Mouse (Mus musculus): ENCODE data around the gene Smurf1. TPM values are rescaled to one million over a fixed set of nuclear protein-coding genes. Genes with fewer than 3 reads are reported as not detected.

The Smurf1 gene
- polyA plus RNA-seq, 1 experiment from 2014 or later, result 20.2 TPM

GRCm38 (mm10) chr5:144859284-144859683 is 106.4 kb downstream of the Smurf1 start:
- Histone ChIP-seq H3K9me3 (peaks cover 4% of the 10 kb centered on the region; the same call in 1 of the 2 replicates), H3K4me3 (no peak overlapping the region), H3K27ac (no peak overlapping the region), H3K9ac (no peak overlapping the region), H3K27me3 (no peaks in the 10 kb centered on the region), H3K36me3 (peaks cover 56% of the 10 kb centered on the region), H3K4me2 (no peak overlapping the region), H3K4me1 (no peaks in the 10 kb centered on the region)
- no peak for ATAC-seq (ENCODE audit: borderline replicate concordance, extremely low read depth, low FRiP score, low TSS enrichment)
- 82% methylated on average over 9 of the region's 9 CpGs for WGBS

GRCm38 (mm10) chr5:144858527-144858926 is 107.1 kb downstream of the Smurf1 start:
- Histone ChIP-seq H3K27me3 (no peaks in the 10 kb centered on the region), H3K4me3 (no peak overlapping the region), H3K36me3 (peaks cover 64% of the 10 kb centered on the region), H3K9me3 (peaks cover 4% of the 10 kb centered on the region; the same call in 1 of the 2 replicates), H3K4me1 (no peaks in the 10 kb centered on the region), H3K4me2 (no peak overlapping the region), H3K27ac (no peak overlapping the region), H3K9ac (no peak overlapping the region)
- WGBS, result 92% methylated on average over 15 of the region's 15 CpGs
- no peak for ATAC-seq (ENCODE audit: borderline replicate concordance, extremely low read depth, low FRiP score, low TSS enrichment)

- H3K4me3 ChIP-seq, result no peak overlapping the region
- peaks cover under 1% of the 10 kb centered on the region; the same call in 1 of the 2 replicates for H3K9me3 ChIP-seq
- no peaks in the 10 kb centered on the region for H3K27me3 ChIP-seq
- no peak overlapping the region for H3K27ac ChIP-seq
- H3K4me2 ChIP-seq, result no peak overlapping the region
- peaks cover 85% of the 10 kb centered on the region for H3K36me3 ChIP-seq
- H3K4me1 ChIP-seq, result no peaks in the 10 kb centered on the region
- 52% methylated on average over 6 of the region's 6 CpGs for WGBS
- ATAC-seq (ENCODE audit: borderline replicate concordance, extremely low read depth, low FRiP score, low TSS enrichment), result no peak
- H3K9ac ChIP-seq, result no peak overlapping the region
Observed at GRCm38 (mm10) chr5:144855936-144856335, 109.7 kb downstream of the Smurf1 start.

DNA sequence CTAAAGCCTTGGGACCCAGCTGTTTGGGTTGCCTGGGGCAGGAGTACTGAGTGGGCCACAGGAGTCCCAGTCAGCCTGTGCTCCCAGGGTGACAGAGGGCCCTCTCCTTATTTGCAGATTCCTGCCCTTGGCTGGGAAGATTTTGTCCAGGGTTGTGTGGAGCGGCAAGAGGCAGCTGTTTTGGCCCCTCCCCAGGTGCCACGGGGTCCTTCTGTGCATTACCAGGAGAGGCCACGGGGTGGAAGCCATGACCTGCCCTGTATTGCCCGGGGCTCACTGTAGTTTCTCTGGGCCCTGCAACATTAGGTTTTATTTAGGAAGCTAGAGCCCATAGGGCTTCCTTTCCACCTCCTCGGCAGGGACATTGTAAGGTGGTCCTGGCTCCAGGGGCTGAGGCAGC is 111.7 kb downstream of the Smurf1 start:
- WGBS, result 84% methylated on average over 5 of the region's 5 CpGs
- Histone ChIP-seq H3K4me3 (no peak overlapping the region), H3K4me1 (no peaks in the 10 kb centered on the region), H3K9ac (no peak overlapping the region), H3K27ac (no peak overlapping the region), H3K9me3 (no peaks in the 10 kb centered on the region), H3K4me2 (no peak overlapping the region), H3K27me3 (no peaks in the 10 kb centered on the region), H3K36me3 (peaks cover 85% of the 10 kb centered on the region)
- no peak for ATAC-seq (ENCODE audit: borderline replicate concordance, extremely low read depth, low FRiP score, low TSS enrichment)

DNA sequence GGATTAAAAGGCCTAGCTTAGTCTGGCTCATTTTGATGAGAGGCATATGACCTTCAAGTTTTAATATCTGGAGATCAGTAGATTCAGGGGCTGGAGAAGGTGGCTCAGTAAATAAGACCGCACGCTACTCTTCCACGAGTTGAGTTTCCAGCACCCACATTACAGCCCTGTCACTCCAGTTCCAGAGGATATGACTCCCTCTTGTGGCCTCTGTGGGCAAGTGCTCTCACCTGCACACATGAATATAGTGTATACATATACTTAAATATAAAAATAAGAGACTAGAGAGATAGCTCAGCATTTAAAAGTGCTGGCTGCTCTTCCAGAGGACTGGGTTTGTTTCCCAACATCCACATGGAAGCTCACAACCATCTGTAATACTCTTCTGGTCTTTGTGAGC is 113.8 kb downstream of the Smurf1 start:
- no peak overlapping the region for H3K4me2 ChIP-seq
- WGBS, result 93% methylated on average over 3 of the region's 3 CpGs
- no peaks in the 10 kb centered on the region for H3K4me1 ChIP-seq
- H3K27me3 ChIP-seq, result no peaks in the 10 kb centered on the region
- H3K9ac ChIP-seq, result no peak overlapping the region
- H3K36me3 ChIP-seq, result peaks cover 87% of the 10 kb centered on the region
- ATAC-seq (ENCODE audit: borderline replicate concordance, extremely low read depth, low FRiP score, low TSS enrichment), result no peak
- H3K4me3 ChIP-seq, result no peak overlapping the region
- no peak overlapping the region for H3K27ac ChIP-seq
- H3K9me3 ChIP-seq, result no peaks in the 10 kb centered on the region

GRCm38 (mm10) chr5:144849932-144850331 is 115.7 kb downstream of the Smurf1 start:
- H3K36me3 ChIP-seq, result peaks cover 98% of the 10 kb centered on the region
- ATAC-seq (ENCODE audit: borderline replicate concordance, extremely low read depth, low FRiP score, low TSS enrichment), result no peak
- H3K27ac ChIP-seq, result no peak overlapping the region
- 87% methylated on average over 10 of the region's 10 CpGs for WGBS
- H3K9ac ChIP-seq, result no peak overlapping the region
- H3K27me3 ChIP-seq, result no peaks in the 10 kb centered on the region
- H3K4me2 ChIP-seq, result no peak overlapping the region
- no peak overlapping the region for H3K4me3 ChIP-seq
- no peaks in the 10 kb centered on the region for H3K9me3 ChIP-seq
- H3K4me1 ChIP-seq, result no peaks in the 10 kb centered on the region

- Histone ChIP-seq H3K9me3 (no peaks in the 10 kb centered on the region), H3K4me3 (no peak overlapping the region), H3K27me3 (no peaks in the 10 kb centered on the region), H3K9ac (no peak overlapping the region), H3K36me3 (peaks cover 99% of the 10 kb centered on the region), H3K4me1 (no peaks in the 10 kb centered on the region), H3K27ac (no peak overlapping the region), H3K4me2 (no peak overlapping the region)
- WGBS, result 77% methylated on average over 5 of the region's 5 CpGs
- no peak for ATAC-seq (ENCODE audit: borderline replicate concordance, extremely low read depth, low FRiP score, low TSS enrichment)
Observed at GRCm38 (mm10) chr5:144848735-144849134, 116.9 kb downstream of the Smurf1 start.

DNA sequence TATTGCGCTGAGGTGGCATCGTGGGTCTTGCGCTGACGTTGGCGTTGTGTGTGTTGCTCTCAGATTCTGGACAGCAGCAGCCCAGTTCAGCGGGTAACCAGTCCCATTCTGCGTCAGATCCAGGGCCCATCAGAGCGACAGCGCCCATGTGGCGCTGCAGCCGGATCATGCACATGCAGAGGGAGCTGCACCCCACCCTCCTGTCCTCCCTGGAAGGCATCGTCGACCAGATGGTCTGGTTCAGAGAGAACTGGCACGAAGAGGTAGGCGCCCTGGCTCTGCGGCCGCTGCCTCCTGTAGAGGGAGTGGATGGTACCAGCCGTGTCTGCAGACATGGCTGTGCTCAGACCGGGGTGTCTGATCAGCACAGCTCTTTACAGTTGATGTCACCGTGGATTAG is 120.3 kb downstream of the Smurf1 start:
- ATAC-seq (ENCODE audit: borderline replicate concordance, extremely low read depth, low FRiP score, low TSS enrichment), result no peak
- H3K4me1 ChIP-seq, result no peaks in the 10 kb centered on the region
- peaks cover 98% of the 10 kb centered on the region for H3K36me3 ChIP-seq
- H3K27ac ChIP-seq, result no peak overlapping the region
- 95% methylated on average over 20 of the region's 20 CpGs for WGBS
- no peak overlapping the region for H3K4me2 ChIP-seq
- no peak overlapping the region for H3K9ac ChIP-seq
- H3K27me3 ChIP-seq, result no peaks in the 10 kb centered on the region
- H3K9me3 ChIP-seq, result no peaks in the 10 kb centered on the region
- no peak overlapping the region for H3K4me3 ChIP-seq

DNA sequence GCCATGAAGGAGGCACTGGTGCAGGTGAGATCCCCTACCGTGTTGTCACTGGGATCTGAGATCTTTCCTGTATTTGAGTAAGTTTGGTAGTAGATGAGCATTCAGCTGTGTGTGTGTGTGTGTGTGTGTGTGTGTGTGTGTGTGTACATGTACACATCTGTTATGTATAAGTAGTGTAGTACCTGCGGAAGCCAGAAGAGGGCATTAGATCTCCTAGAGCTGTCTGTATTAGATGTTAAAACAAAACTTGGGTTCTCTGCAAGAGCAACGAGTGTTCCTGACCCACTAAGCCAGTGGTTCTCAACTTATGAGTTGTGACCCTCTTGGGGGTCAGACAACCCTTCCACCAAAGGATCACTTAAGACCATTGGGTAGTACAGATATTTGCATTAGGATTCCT is 129.5 kb downstream of the Smurf1 start:
- Histone ChIP-seq H3K4me3 (no peak overlapping the region), H3K27me3 (no peaks in the 10 kb centered on the region), H3K4me1 (no peaks in the 10 kb centered on the region), H3K9ac (no peak overlapping the region), H3K27ac (no peak overlapping the region), H3K9me3 (no peaks in the 10 kb centered on the region), H3K36me3 (peaks cover 94% of the 10 kb centered on the region), H3K4me2 (no peak overlapping the region)
- WGBS, result 79% methylated on average over 3 of the region's 3 CpGs
- ATAC-seq (ENCODE audit: borderline replicate concordance, extremely low read depth, low FRiP score, low TSS enrichment), result no peak

DNA sequence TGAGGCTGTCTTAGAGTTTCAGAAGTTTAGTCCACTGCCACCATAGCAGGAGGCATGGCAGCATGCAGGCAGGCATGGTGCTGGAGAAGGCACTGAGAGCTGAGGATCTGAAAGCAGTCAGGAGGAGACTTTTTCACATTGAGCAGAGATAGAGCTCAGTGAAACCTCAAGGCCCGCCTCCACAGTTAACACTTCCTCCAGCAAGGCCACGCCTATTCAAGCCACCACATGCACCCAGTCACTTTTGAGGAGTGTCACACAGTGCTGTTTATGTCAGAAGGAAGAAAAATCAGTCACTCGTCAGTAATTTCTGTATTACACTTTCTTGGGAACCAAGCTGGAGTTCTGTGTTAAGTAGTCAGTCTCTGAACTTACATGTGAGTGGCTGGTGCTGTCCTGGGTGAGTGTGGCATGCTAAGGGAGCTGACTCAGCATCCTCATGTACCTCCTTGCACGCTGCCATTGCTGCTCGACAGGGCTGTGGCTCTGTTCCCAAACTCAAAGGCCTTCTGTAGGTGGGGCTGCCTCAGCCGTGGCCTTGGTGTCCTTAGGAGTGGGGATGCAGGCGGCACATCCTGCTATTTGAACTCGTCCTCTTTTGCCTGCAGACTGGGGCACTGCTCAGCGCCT is 133.7 kb downstream of the Smurf1 start:
- 79% methylated on average over 9 of the region's 9 CpGs for WGBS

DNA sequence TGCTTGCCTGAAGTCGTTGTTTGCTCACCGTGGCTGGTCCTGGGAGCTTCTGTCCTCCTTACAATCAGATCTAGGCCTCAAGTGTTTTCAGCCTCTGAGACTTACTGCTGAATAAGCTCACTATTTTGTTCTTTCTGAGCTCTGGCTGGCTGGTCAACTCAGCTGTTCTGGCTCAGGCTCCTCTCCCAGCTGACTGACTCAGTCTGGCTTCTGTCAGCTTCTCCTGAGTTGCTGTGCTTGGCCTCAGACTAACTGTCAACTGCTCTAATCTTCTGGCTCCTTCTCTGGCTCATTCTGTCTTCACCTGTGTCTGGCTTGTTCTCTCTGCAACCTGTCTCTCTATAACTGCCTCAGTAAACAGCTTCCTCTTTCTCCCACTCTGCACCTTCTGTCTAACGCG is 136.0 kb downstream of the Smurf1 start:
- 76% methylated on average over 4 of the region's 4 CpGs for WGBS
- no peak overlapping the region for H3K4me2 ChIP-seq

More for the DNA sequence above, 133.7 kb downstream of the Smurf1 start:
- Histone ChIP-seq H3K27ac (no peak overlapping the region), H3K4me2 (no peak overlapping the region), H3K36me3 (peaks cover 98% of the 10 kb centered on the region), H3K4me1 (no peaks in the 10 kb centered on the region), H3K9ac (no peak overlapping the region), H3K9me3 (no peaks in the 10 kb centered on the region), H3K27me3 (no peaks in the 10 kb centered on the region), H3K4me3 (no peak overlapping the region)
- no peak for ATAC-seq (ENCODE audit: borderline replicate concordance, extremely low read depth, low FRiP score, low TSS enrichment)

DNA sequence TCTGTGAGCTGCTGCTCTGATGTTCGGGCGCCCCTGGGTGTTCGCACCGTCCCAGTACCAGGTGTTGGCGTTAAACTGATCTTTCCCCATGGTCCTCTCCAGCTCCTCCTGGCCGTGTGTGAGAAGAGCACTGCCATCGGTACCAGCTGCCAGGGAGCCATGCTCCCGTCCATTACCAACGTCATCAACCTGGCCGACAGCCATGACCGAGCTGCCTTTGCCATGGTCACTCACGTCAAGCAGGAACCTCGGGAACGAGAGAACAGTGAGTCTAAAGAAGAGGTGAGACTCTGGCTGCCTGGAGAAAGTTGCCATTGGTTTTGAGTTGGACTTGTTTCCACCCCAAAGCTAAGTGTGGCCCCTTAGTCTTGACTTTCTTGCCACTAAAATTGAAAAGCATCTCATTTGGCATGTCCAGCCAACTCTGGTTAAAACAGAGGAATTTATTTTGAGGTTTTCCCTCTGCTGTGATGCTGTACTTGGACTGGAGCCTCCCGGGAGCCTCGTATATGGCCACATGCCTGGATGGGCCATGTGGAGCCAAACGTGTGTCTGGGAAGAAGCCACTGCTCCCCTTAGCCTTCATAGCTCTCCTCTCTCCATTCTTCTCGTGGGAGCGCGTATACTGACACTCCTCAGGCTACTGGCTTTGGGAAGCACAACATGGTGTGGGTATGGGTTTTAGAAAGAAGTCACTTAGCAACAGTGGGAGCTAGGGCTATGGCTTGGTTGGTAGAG is 137.1 kb downstream of the Smurf1 start:
- H3K4me3 ChIP-seq, result no peak overlapping the region
- no peak for ATAC-seq (ENCODE audit: borderline replicate concordance, extremely low read depth, low FRiP score, low TSS enrichment)

More for the DNA sequence above, 136.0 kb downstream of the Smurf1 start:
- ATAC-seq (ENCODE audit: borderline replicate concordance, extremely low read depth, low FRiP score, low TSS enrichment), result no peak
- Histone ChIP-seq H3K9ac (no peak overlapping the region), H3K4me1 (no peaks in the 10 kb centered on the region), H3K27ac (no peak overlapping the region), H3K27me3 (no peaks in the 10 kb centered on the region), H3K4me3 (no peak overlapping the region), H3K36me3 (peaks cover 99% of the 10 kb centered on the region), H3K9me3 (no peaks in the 10 kb centered on the region)

More for the DNA sequence above, 137.1 kb downstream of the Smurf1 start:
- Histone ChIP-seq H3K4me1 (no peaks in the 10 kb centered on the region), H3K4me2 (no peak overlapping the region), H3K27ac (no peak overlapping the region), H3K9ac (no peak overlapping the region), H3K9me3 (no peaks in the 10 kb centered on the region), H3K36me3 (peaks cover 99% of the 10 kb centered on the region), H3K27me3 (no peaks in the 10 kb centered on the region)
- WGBS, result 91% methylated on average over 20 of the region's 20 CpGs

Data from lung, embryonic 15.5 days (tissue).